Mouse (Mus musculus): Measurements from ENCODE around the gene Ss18l2. TPM values are rescaled to one million over a fixed set of nuclear protein-coding genes. Genes with fewer than 3 reads are reported as not detected.

Ss18l2 gene
- polyA plus RNA-seq (2015; fragmentation: Nextera tagmentation; extraction: Ambion mirVana), result 168 and 174 TPM in 2 replicates

DNA sequence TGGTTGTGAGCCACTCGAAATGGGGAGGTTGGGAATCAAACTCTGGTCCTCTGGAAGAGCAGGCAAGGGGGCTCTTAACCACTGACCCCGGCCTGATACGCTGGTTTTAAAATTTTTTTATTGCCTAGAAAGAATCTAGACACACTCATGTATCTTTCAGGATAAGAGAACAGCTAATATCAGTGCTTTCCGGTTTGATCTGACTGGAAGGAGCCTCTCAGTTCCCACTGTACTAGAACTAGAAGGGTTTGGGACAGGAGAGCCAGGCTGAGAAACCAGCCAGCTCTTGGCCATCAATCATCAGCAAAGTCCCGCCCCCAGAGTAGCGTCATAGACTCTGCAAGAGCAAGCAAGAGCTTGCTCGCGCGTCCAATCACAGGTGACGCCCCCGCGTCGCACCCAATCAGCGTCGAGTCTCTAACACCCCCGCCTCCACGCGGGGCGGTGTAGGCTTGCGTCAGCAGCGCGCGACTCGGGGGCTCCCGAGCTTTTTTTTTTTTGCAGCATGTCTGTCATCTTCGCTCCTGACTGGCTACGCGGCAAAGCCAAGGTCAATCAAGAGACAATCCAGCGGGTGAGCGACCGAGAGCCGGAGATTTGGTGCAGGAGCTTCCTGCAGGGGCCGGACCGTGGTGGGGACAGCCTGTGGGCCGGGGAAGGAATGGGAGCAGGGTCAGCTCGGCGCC, at the start of gene Ss18l2:
Gene Ss18l2, plus strand, starts transcription at position 432 of the 686 bp plus-strand sequence.
- ATAC-seq (ENCODE audit: low FRiP score, low read depth), result peak; percentile 99
- no peaks in the 10 kb centered on the region for H3K27me3 ChIP-seq
- peaks cover 32% of the 10 kb centered on the region for H3K4me1 ChIP-seq (replicated peaks)
- peak within 1 kb of the TSS; percentile 75 for H3K4me2 ChIP-seq
- peak within 1 kb of the TSS; percentile 94 for H3K27ac ChIP-seq (replicated peaks)
- peak within 1 kb of the TSS; percentile 78 for H3K4me3 ChIP-seq
- H3K9ac ChIP-seq, result peak within 1 kb of the TSS; percentile 91
- 5% methylated on average over 37 of the region's 37 CpGs for WGBS
- no peaks in the 10 kb centered on the region for H3K9me3 ChIP-seq
- peaks cover 13% of the 10 kb centered on the region for H3K36me3 ChIP-seq

- no peak for ATAC-seq (ENCODE audit: low FRiP score, low read depth)
- Histone ChIP-seq H3K36me3 (no peaks in the 10 kb centered on the region), H3K9ac (no peak overlapping the region), H3K4me3 (no peak overlapping the region), H3K4me2 (no peak overlapping the region), H3K27me3 (no peaks in the 10 kb centered on the region), H3K27ac (replicated peaks) (no peak overlapping the region), H3K4me1 (replicated peaks) (peaks cover 10% of the 10 kb centered on the region; the same call in 1 of the 2 replicates), H3K9me3 (no peaks in the 10 kb centered on the region)
- 78% methylated on average over 6 of the region's 6 CpGs for WGBS
Observed at GRCm38 (mm10) chr9:121663467-121663866, 46.7 kb upstream of the Ss18l2 start.

DNA sequence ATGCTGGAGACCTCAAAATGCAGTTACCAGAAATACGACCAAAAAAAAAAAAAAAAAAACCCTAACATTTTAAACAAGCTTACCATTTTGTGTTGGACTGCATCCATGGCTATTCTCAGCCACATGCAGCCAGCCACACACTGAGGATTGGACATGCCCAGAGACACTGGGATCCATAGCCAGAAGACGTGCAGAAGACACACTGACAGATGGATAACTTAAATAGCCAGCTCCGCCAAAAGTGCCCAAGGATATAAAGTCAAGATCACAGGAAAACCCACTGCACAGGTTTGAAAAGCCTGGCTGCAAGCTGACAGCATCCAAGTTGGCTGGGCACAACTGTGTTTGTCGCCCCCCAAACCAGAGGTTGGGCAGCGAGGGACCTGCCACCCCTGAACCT, 46.0 kb upstream of the Ss18l2 start:
- ATAC-seq (ENCODE audit: low FRiP score, low read depth), result no peak
- Histone ChIP-seq H3K27ac (replicated peaks) (no peak overlapping the region), H3K27me3 (no peaks in the 10 kb centered on the region), H3K9me3 (no peaks in the 10 kb centered on the region), H3K36me3 (no peaks in the 10 kb centered on the region), H3K9ac (no peak overlapping the region), H3K4me2 (no peak overlapping the region), H3K4me3 (no peak overlapping the region), H3K4me1 (replicated peaks) (peaks cover 10% of the 10 kb centered on the region; the same call in 1 of the 2 replicates)
- WGBS, result 82% methylated on average over 5 of the region's 5 CpGs

GRCm38 (mm10) chr9:121666957-121667630, 43.0 kb upstream of the Ss18l2 start:
- Histone ChIP-seq H3K9ac (no peak overlapping the region), H3K4me1 (replicated peaks) (peaks cover 21% of the 10 kb centered on the region), H3K4me2 (no peak overlapping the region), H3K36me3 (no peaks in the 10 kb centered on the region), H3K4me3 (no peak overlapping the region), H3K27me3 (no peaks in the 10 kb centered on the region), H3K9me3 (no peaks in the 10 kb centered on the region), H3K27ac (replicated peaks) (0 out of 2 replicates have a peak overlapping the region, but pooled peaks have one; percentile 14)
- WGBS, result 53% methylated on average over 16 of the region's 16 CpGs
- 0 out of 2 replicates have a peak, but pooled peaks have one; percentile 21 for ATAC-seq (ENCODE audit: low FRiP score, low read depth)

GRCm38 (mm10) chr9:121667822-121668221, 42.3 kb upstream of the Ss18l2 start:
- Histone ChIP-seq H3K9ac (no peak overlapping the region), H3K4me1 (replicated peaks) (peaks cover 21% of the 10 kb centered on the region), H3K9me3 (no peaks in the 10 kb centered on the region), H3K27me3 (no peaks in the 10 kb centered on the region), H3K27ac (replicated peaks) (no peak overlapping the region), H3K36me3 (no peaks in the 10 kb centered on the region), H3K4me2 (no peak overlapping the region), H3K4me3 (no peak overlapping the region)
- ATAC-seq (ENCODE audit: low FRiP score, low read depth), result no peak
- 66% methylated on average over 11 of the region's 11 CpGs for WGBS

DNA sequence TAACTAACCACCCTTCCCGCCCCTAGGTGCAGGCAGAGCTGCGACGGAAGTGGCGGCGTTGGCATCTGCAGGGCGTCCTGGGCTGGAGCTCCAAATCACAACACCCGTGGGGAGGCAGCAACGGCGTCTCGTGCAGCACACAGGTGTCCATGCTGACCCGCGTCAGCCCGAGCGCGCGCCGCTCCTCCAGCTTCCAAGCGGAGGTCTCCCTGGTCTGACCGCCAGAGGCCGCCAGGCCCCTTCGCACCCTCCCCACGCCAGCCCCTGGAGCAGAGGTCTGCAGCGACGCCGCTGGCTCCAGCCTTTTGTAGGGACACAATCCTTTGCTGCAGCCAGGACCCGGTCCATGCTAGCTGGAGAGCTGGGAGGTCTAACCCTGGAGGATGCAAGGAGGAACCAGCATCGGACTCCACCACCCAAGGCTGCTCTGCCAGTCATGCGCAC, 40.8 kb upstream of the Ss18l2 start:
- peak overlapping the region; percentile 36 for H3K9ac ChIP-seq
- WGBS, result 1% methylated on average over 28 of the region's 28 CpGs
- H3K9me3 ChIP-seq, result no peaks in the 10 kb centered on the region
- no peaks in the 10 kb centered on the region for H3K27me3 ChIP-seq
- H3K36me3 ChIP-seq, result no peaks in the 10 kb centered on the region
- H3K4me2 ChIP-seq, result peak overlapping the region; percentile 71
- H3K4me3 ChIP-seq, result peak overlapping the region; percentile 39
- ATAC-seq (ENCODE audit: low FRiP score, low read depth), result peak; percentile 68
- H3K4me1 ChIP-seq (replicated peaks), result peaks cover 21% of the 10 kb centered on the region
- H3K27ac ChIP-seq (replicated peaks), result no peak overlapping the region

DNA sequence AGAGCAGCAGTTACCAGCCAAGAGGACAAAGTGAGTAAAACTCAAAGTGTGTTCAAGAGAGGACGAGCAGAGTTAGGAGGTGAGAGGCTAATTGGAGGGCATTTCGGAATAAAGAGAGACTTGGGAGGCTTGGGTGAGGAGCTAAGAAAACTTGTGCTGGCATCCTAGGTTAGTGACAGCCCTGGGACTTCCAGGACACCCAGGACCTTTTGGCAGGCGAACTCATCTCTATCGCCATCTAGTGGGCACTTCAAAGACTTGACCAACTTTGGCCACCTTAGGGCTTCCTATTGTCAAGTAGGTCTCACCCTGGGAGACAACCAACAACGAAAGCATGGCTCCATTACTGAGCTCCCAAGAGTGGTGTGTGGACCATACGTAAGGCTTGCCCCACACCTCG, 38.8 kb upstream of the Ss18l2 start:
- Histone ChIP-seq H3K27me3 (no peaks in the 10 kb centered on the region), H3K9ac (no peak overlapping the region), H3K9me3 (no peaks in the 10 kb centered on the region), H3K4me1 (replicated peaks) (peaks cover 21% of the 10 kb centered on the region), H3K27ac (replicated peaks) (no peak overlapping the region), H3K36me3 (no peaks in the 10 kb centered on the region), H3K4me2 (no peak overlapping the region), H3K4me3 (no peak overlapping the region)
- WGBS, result 18% methylated on average over 7 of the region's 7 CpGs
- no peak for ATAC-seq (ENCODE audit: low FRiP score, low read depth)

GRCm38 (mm10) chr9:121672311-121672710, 37.8 kb upstream of the Ss18l2 start:
- no peaks in the 10 kb centered on the region for H3K27me3 ChIP-seq
- WGBS, result 58% methylated on average over 5 of the region's 5 CpGs
- peaks cover 14% of the 10 kb centered on the region for H3K4me1 ChIP-seq (replicated peaks)
- no peaks in the 10 kb centered on the region for H3K9me3 ChIP-seq
- no peak overlapping the region for H3K27ac ChIP-seq (replicated peaks)
- H3K9ac ChIP-seq, result no peak overlapping the region
- no peaks in the 10 kb centered on the region for H3K36me3 ChIP-seq
- H3K4me2 ChIP-seq, result no peak overlapping the region
- ATAC-seq (ENCODE audit: low FRiP score, low read depth), result no peak
- H3K4me3 ChIP-seq, result no peak overlapping the region

DNA sequence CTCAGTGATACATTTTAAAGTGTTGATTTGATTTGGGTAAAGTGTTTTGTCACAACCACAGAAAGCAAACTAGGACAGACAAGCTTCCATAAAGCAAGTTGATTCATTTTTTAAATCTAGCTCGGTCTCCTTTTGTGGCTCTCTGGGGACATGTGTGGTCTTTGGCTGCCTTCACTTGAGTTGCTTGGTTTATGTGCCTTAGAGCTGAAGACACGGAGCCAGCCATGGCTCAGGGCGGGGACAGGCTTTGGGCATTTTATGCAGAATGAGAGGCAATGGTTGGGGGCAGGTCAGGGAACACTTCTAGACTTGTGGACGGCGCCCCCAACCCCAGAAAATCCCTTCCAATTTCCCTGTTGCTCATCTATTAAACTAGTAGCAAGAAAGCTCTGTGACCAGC, 36.4 kb upstream of the Ss18l2 start:
- Histone ChIP-seq H3K36me3 (no peaks in the 10 kb centered on the region), H3K27ac (replicated peaks) (no peak overlapping the region), H3K9ac (no peak overlapping the region), H3K4me2 (no peak overlapping the region), H3K4me1 (replicated peaks) (peaks cover 11% of the 10 kb centered on the region), H3K9me3 (no peaks in the 10 kb centered on the region), H3K27me3 (no peaks in the 10 kb centered on the region), H3K4me3 (no peak overlapping the region)
- ATAC-seq (ENCODE audit: low FRiP score, low read depth), result no peak
- WGBS, result 88% methylated on average over 5 of the region's 5 CpGs

- no peaks in the 10 kb centered on the region for H3K27me3 ChIP-seq
- no peak overlapping the region for H3K9ac ChIP-seq
- H3K4me3 ChIP-seq, result no peak overlapping the region
- H3K36me3 ChIP-seq, result no peaks in the 10 kb centered on the region
- WGBS, result 88% methylated on average over 9 of the region's 9 CpGs
- peaks cover 7% of the 10 kb centered on the region; the same call in 1 of the 2 replicates for H3K4me1 ChIP-seq (replicated peaks)
- no peak overlapping the region for H3K4me2 ChIP-seq
- H3K9me3 ChIP-seq, result no peaks in the 10 kb centered on the region
- H3K27ac ChIP-seq (replicated peaks), result no peak overlapping the region
- no peak for ATAC-seq (ENCODE audit: low FRiP score, low read depth)
Observed at GRCm38 (mm10) chr9:121675011-121675410, 35.1 kb upstream of the Ss18l2 start.

GRCm38 (mm10) chr9:121675556-121675955, 34.6 kb upstream of the Ss18l2 start:
- H3K27me3 ChIP-seq, result no peaks in the 10 kb centered on the region
- H3K4me2 ChIP-seq, result no peak overlapping the region
- no peak overlapping the region for H3K27ac ChIP-seq (replicated peaks)
- no peaks in the 10 kb centered on the region for H3K9me3 ChIP-seq
- no peak overlapping the region for H3K4me3 ChIP-seq
- H3K4me1 ChIP-seq (replicated peaks), result peaks cover 5% of the 10 kb centered on the region; the same call in 1 of the 2 replicates
- H3K36me3 ChIP-seq, result no peaks in the 10 kb centered on the region
- ATAC-seq (ENCODE audit: low FRiP score, low read depth), result no peak
- WGBS, result 87% methylated on average over 2 of the region's 2 CpGs
- no peak overlapping the region for H3K9ac ChIP-seq

- Histone ChIP-seq H3K4me1 (replicated peaks) (peaks cover 5% of the 10 kb centered on the region; the same call in 1 of the 2 replicates), H3K4me3 (no peak overlapping the region), H3K4me2 (no peak overlapping the region), H3K9me3 (no peaks in the 10 kb centered on the region), H3K36me3 (no peaks in the 10 kb centered on the region), H3K9ac (no peak overlapping the region), H3K27ac (replicated peaks) (no peak overlapping the region), H3K27me3 (no peaks in the 10 kb centered on the region)
- ATAC-seq (ENCODE audit: low FRiP score, low read depth), result no peak
- WGBS, result 81% methylated on average over 4 of the region's 4 CpGs
Observed at GRCm38 (mm10) chr9:121677069-121677468, 33.1 kb upstream of the Ss18l2 start.

Measured in hindbrain, embryonic 15.5 days (tissue).